Mouse (Mus musculus) embryo, embryonic 11 days (tissue): ENCODE measurements around the gene Lrrc75b.
"Not testable (repeated sequence)": the region's sequence is repeated elsewhere in the genome, so short reads cannot be mapped to it uniquely, and the experiment has no call there.

Experiments
- DNase-seq: peaks from one replicate; pipeline ENCODE4 v3.0.0-alpha.2; 2015

Gene Lrrc75b

GRCm38 (mm10) chr10:75530322-75530721, 29.8 kb downstream of the Lrrc75b start:
- no peak for DNase-seq

GRCm38 (mm10) chr10:75525450-75525849, 34.7 kb downstream of the Lrrc75b start:
- DNase-seq, result not testable (repeated sequence)

DNA sequence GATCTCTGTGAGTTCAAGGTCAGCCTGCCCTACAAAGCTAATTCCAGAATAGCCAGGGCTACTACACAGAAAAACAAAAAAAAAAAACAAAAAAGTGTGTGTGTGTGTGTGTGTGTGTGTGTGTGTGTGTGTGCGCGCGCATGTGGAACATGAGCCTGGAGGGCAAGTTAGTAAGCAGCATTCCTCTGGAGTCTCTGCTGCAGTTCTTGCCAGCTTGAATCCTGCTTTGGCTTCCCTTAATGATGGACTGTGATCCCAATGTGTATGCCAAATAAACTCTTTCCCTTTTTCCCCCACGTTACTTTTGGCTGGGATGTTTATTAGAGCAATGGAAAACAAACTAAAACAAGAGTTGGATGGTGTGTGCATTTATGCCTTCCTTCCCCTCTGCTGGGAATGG, 38.5 kb downstream of the Lrrc75b start:
- no peak for DNase-seq

- DNase-seq, result no peak
These were observed 39.5 kb downstream of the Lrrc75b start for GRCm38 (mm10) chr10:75520581-75520980.

- DNase-seq, result peak; percentile 97
These were observed 42.4 kb downstream of the Lrrc75b start, which contains the start of gene Gucd1 for GRCm38 (mm10) chr10:75517758-75518143. Gene Gucd1, minus strand, starts transcription at chr10:75517972.

GRCm38 (mm10) chr10:75517073-75517757, 42.9 kb downstream of the Lrrc75b start, which contains the start of gene Snrpd3:
Gene Snrpd3, plus strand, starts transcription at chr10:75517551.
- peak; percentile 97 for DNase-seq

GRCm38 (mm10) chr10:75516724-75517072, 43.4 kb downstream of the Lrrc75b start:
- no peak for DNase-seq

DNA sequence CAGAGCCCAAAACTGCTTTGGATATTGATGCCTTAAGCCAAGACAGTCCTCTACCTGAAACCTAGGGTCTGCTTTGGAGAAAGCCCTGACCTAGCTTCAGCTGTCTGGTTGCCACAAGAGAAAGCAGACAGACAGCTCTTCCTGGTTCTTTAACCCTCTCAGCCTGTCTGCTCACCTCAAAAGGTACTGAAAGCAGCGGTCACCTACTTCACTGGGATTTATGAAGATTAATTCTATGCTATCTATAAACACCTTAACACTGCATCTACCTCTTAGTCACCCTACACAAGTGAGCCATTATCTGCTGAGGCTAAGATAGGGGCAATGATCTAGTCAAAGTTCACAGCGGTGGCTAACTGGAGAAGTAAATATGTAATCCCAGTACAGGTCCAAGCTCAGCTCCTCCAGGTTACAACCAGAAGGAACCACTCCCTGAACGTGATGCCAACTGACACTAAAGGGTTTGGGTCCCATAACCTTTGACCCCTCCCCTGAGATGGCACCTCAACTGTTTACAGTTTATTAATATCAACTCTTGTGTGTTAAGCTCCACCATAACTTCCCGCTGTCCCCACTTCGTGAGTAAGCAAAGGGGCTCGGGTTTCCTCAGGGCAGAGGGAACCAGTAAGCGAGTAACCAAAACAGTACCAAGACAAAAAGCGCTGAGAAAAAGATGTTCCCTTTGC, 43.9 kb downstream of the Lrrc75b start:
- DNase-seq, result no peak

DNA sequence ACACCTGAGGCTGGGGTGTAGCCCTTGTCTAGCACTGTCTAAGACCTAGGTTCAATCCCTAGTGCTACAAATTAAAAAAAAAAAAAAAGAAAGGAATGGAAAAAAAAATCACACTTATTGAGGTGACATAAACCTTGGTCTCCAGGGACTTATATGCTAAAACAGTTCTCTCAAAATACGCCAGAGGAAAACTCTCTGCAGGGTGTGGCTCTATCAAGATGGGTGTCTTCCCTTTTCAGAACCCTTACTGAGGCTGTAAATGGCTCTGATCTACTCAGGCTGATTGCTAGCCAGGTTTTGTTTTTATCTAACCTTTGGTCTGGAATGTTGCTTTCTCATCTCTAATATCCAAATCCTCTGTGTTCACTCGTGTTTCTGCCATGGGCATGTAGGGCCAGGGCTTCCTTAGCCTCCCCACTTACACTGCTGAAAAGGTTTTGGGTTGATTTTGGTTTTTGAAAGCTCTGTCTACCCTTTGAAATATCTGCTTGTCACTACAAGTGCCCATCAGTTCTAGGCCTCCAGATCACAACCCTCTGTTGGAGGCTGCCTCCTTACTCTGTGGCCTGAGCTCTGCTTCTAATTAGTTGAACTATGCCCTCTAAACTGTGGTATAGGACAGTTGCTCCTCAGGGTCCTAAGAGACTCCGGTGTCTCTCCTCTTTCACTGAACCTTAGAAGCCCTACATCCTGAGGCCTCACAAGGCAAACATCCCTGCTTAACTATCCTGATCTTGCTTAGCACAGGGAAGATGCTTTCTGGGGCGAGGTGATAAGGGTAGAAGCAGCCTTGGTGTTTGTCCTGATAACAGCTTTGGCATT, 44.7 kb downstream of the Lrrc75b start:
- peak; percentile 34 for DNase-seq

GRCm38 (mm10) chr10:75514361-75514760, 45.8 kb downstream of the Lrrc75b start:
- DNase-seq, result no peak

DNA sequence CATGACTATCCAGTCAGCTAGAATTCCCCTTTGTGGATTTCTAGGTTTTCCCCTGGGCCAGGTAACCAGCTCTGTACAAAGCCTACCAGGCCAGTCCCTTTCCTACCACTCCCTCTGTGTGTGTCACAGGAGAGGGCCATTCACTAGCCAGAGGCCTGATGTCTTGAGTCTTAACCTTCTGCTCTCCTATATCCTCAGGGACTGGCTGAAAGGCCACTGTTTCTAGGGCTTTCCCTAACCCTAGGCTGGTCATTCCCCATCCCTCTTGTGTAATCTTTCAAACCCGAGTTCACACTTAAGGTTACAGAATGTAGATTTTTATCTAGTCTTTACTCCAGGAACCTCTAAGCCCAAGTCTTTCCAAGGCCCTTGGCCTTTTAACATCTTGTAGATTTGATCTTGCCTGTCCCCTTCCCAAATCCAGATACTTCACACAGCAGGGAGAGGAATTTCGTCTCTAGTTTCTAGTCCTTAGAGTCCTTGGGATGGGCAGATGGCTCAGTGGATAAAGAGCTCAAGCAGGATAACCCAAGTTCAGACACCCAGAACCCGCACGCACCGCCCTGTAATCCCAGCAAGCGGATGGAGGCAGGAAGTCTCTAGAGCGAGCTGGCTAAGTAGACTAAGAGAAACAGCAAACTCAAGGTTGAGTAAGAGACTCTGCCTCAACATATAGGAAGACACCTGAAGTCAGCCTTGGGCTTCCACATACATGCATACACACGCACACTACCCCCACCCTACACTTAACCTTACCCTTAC, 46.6 kb downstream of the Lrrc75b start:
- DNase-seq, result no peak

DNA sequence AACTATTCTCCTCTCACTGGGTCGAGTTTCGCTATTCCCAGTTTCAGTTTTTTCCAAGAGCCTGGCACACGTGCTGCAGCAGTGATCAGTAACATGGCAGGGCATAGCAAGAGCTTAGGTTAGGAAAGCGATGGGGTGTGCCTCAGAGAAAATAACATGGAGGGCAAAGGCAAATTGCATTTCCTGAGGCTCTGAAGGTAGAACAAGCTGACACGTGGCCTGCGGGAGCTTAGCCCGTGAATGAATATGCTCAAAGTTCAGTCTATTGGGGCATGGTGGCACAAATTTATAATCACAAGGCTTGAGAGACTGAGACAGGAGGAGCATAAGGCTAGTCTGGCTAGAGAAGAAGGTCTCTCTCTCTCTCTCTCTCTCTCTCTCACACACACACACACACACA, 47.3 kb downstream of the Lrrc75b start:
- DNase-seq, result no peak

GRCm38 (mm10) chr10:75511897-75512296, 48.2 kb downstream of the Lrrc75b start:
- DNase-seq, result no peak

DNA sequence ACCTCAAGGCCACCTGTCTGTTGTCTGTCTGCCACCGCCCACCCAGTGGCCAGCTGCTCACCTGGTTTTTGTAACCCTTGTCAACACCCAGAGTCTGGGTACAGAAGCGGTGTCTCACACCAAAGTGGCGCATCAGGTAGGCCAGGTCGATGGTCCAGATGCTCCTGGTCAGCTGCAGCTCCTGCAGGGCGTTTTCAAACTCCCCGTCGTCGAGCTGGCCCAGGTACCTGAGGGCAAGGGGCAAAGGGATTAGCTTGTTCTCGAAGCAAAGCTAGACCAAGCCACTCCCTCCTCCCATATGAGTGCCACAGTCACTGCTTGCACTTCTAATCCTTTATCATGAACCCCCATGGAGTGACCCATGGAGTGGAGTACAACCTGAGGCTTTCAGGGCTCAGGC, 49.1 kb downstream of the Lrrc75b start:
- no peak for DNase-seq

GRCm38 (mm10) chr10:75510446-75510845, 49.7 kb downstream of the Lrrc75b start:
- no peak for DNase-seq

- DNase-seq, result not testable (repeated sequence)
These were observed 54.2 kb downstream of the Lrrc75b start for GRCm38 (mm10) chr10:75505928-75506327.

GRCm38 (mm10) chr10:75505130-75505495, 55.0 kb downstream of the Lrrc75b start:
- DNase-seq, result no peak

- DNase-seq, result no peak
These were observed 55.6 kb downstream of the Lrrc75b start for GRCm38 (mm10) chr10:75504234-75505129.

DNA sequence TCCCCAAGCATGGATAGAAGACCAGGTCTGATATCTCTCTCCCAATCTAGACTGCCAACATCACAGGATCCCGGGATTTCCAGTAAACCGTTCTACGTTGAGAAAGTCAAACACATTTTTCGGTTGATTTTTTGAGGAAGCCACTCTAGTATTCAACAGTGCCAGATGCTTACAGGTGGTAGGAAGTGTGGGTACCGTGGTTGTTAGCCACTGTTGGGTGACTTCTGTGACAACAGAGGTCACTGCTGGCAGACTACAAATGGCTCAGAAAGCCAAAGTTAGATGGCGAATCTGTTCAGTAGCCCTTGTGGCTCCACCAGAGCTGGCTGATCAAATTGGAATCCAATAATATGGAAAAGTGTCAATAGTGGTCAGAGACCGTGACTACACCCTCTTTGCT, 56.4 kb downstream of the Lrrc75b start:
- DNase-seq, result no peak

DNA sequence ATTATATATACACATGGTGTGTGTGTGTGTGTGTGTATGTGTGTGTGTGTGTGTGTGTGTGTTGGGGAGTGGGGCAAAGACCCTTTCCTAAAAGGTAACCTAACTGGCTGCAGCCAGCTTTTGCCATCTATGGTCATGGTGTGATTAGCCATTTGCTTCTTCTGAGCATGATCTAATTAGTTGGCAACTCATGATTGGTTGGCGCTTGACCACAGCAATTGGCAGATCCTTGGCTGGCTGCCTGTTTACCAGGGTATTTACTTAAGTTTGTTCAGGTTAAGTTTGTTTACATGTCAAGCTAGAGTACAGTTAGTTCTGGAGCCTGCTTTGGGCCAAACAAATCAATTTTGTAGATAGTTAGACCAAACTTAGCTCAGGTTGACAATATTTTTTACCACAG, 58.5 kb downstream of the Lrrc75b start:
- DNase-seq, result no peak

DNA sequence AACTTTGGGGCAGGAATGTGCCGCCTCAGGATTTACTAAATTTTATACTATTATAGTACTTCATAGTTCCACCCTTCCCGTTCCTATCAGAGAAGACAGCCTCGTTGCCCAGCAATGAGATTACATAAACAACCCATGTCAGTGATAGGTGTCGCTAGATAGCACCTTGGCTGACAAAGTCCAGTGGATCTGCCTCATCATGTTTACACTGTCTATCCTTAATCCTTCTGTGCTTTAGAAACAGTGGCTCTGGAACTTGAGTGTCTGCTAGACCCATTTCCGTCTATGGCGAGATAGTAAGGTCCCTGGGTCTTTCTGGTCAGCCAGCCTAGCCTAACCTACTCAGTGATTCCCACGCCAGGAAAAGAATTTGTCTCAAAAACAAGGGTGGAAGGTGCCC, 59.8 kb downstream of the Lrrc75b start:
- no peak for DNase-seq
